Mouse (Mus musculus) layer of hippocampus, postnatal 25 days (tissue): ENCODE results near the gene Dusp1. TPM values are rescaled to one million over a fixed set of nuclear protein-coding genes. Genes with fewer than 3 reads are reported as not detected.

Source experiments
- DNase-seq, 2 experiments: peaks; one replicate each; pipeline ENCODE4 v3.0.0; 2022; ENCODE audit warnings: mixed read lengths in 2 of 2, low spot score in 1 of 2; ENCODE audit errors: extremely low spot score in 1 of 2
- total RNA-seq, 2 experiments: library from RNA; stranded (reverse); gene quantifications; 2 replicates each; pipeline ENCODE4 v1.2.3; 2021

The Dusp1 gene
- total RNA-seq, 2 experiments from 2014 or later = 14.7 to 18.3 TPM

DNA sequence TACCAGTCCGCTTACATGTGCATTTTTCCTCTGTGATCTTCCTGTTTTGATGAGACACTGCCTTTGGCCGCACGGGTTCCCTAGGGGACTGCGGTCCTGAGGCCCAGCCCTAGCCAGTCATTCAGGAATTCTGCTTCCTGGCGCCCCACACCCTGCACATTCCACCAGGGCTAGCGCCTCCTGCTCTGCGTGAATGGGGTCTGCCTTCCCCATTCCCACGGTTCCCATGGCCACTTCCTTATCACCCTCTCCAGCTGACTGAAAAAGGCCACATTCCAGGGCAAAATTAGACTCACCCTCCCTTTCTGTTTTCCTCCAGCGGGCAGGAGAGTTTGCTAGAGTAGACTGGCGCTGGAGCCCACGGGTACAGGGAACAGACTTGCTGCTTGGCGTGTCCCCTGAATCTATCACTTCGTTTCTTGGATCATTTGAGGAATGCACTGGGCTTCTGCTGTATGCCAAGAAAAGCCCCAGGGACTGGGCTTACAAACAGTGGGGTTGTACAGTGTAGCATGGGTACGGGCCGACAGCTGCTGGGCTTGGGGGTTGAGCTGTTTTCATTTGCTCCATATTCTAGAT is 22.7 kb upstream of the Dusp1 start:
- no peak for DNase-seq

DNA sequence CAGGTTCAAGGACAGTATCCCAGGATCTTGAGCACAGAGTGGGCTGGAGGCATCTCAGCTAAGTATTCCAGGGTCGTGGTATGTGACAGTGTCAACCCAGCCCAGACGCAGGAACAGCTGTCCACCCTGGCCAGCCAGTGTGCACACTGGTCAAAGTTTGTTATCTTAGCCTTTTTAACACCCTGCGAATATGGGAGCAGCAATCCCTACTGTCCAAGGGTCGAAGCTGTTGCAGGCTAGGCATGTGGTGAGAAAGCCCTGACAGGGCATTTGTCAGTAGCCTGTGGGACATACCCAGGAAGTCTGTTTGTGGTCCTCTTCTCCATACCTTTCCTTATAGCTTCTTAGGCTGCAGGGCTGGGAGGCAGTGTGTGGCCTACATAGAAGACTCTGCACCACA is 22.1 kb upstream of the Dusp1 start:
- DNase-seq = no peak

DNA sequence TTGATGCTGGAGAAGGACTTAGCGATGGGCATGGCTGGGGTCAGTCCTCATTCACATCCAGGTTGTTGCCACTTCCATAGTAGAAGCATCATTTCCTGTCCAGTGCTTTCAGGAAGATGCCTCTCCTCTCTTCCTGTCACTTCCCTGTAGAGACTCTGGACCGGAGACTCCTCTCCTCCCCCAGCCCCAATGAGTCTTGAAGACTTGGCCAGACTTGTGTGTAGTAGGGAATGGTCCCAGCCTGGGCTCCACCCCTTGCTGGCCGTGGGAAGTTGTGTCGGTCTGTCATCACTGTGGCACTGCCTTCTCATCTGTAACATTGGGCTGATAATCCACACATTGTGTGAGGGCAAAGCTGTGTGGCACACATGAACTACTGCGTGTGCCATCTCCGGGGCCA is 21.7 kb upstream of the Dusp1 start:
- DNase-seq = no peak

DNA sequence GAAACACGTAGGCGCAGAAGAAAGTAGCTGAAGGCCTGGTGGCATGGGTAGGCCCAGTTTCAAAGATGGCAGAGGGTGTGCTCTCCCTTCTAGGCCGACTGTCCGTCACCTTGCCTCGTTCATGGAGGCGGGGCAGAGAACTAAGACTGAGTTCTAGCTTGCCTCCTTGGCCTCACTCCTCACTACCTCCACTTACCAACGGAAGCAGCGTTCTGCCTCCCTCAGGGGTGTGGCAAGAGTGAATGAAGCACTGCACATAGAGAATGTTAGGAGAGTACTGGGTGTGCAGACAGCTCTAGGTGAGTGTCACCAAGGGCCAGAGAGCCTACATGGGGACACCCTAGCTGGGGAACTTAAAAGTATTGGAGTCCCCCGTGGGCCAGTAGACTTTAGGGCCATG is 21.1 kb upstream of the Dusp1 start:
- DNase-seq = no peak

- no peak for DNase-seq
Observed at GRCm38 (mm10) chr17:26582297-26582696, 20.4 kb upstream of the Dusp1 start.

DNA sequence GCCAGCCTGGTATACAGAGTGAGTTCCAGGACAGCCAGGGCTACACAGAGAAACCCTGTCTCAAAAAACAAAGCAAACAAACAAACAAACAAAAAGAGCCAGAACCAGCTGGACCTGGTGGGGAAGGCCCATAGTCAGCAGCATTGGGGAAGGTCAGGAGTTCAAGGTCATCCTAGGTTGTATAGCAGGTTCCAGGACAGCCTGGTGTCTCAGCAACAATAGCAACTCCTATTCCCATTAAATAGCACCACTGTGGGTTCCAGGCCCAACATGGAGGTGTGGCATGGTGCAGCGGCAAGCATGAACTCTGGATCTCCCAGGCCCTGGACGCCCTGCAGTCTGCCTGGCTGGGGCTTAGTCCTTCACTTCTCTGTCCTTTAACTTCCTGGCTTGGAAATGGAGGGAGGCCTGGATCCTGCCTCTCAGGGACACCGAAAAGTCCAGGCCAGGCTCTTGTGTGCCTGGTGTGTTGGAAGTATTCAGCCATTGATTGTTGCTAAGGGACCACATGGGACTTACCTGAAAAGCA is 19.0 kb upstream of the Dusp1 start:
- DNase-seq = no peak

- DNase-seq = no peak
Observed at GRCm38 (mm10) chr17:26579396-26579795, 17.5 kb upstream of the Dusp1 start.

DNA sequence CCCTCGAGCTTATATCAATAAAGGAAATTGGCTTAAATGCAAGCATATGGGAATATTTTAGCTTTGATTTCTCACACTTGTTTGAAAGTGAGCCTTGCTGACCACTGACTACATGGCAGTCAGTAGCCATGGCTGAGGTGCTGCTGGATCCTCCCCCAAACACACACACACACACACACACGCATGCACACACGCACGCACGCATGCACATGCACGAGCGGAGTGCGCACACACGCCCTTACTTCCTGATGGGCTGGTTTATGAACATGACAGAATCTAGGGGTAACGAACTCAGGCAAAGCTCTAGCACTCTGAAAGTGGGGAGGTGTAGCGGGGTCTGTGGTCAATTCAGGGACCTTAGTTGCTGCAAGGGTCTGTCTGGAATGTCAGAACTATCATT is 16.8 kb upstream of the Dusp1 start:
- DNase-seq = no peak

DNA sequence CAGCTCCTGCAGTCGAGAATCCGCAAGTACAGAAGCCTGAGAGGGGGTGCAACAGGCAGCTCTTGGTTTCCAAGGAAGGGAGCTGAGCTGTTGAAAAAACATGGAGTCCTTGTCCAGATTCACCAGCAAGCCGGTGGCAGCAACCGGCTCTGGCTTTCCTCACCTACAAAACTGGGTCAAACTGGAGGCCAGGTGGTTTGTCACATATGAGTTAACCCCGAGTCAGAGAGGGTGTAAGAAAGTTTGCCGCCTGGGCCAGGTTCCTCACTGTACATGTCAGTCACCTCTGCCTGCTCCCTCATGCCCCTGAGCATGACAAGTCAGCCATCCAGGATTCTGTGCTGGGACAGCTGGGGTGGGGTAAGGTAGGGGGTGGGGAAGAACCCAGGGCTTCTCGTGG is 16.2 kb upstream of the Dusp1 start:
- DNase-seq = no peak

GRCm38 (mm10) chr17:26577309-26577708 is 15.4 kb upstream of the Dusp1 start:
- DNase-seq = no peak

GRCm38 (mm10) chr17:26576833-26577232 is 14.9 kb upstream of the Dusp1 start:
- no peak for DNase-seq

- DNase-seq = no peak
Observed at GRCm38 (mm10) chr17:26575786-26576690, 14.1 kb upstream of the Dusp1 start.

GRCm38 (mm10) chr17:26574701-26575100 is 12.8 kb upstream of the Dusp1 start:
- DNase-seq = no peak

DNA sequence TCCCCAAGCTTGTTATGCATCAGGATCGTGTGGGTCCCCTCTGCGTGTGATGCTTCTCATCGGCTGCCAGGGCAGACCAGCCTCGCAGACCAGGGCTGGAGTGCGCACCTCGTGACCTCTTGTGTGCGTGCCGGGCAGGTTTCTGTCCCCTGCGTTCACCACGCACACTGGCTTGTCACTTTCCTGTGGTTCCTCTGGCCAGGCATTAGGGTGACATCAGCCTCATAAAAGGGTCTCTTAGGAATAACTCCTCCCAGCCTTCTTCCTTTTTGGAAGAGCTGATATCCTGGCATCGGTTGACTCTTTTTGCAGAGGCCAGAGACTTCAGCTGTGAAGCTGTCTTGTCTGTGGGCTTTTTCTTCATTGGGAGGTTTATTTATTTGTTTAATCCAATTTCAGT is 12.2 kb upstream of the Dusp1 start:
- no peak for DNase-seq

DNA sequence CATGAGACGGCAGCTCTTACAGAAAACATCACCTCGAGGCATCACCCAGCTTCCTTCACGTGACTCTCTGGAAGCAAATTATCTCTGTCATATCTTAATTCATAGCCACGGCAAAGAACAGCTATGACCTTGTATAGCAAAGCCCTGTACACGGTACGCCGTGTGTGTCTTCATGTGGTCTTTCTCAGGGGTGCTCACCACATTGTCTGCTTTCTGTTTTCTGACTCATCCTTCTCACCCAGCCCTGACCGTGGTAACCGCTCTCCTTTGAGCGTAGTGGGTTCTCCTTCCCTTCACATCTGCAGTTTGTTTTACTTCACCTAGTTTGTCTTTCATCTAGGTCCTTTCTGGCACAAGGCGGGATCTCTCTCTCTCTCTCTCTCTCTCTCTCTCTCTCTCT is 10.3 kb upstream of the Dusp1 start:
- no peak for DNase-seq

- DNase-seq = no peak
Observed at GRCm38 (mm10) chr17:26571377-26571776, 9.4 kb upstream of the Dusp1 start.

DNA sequence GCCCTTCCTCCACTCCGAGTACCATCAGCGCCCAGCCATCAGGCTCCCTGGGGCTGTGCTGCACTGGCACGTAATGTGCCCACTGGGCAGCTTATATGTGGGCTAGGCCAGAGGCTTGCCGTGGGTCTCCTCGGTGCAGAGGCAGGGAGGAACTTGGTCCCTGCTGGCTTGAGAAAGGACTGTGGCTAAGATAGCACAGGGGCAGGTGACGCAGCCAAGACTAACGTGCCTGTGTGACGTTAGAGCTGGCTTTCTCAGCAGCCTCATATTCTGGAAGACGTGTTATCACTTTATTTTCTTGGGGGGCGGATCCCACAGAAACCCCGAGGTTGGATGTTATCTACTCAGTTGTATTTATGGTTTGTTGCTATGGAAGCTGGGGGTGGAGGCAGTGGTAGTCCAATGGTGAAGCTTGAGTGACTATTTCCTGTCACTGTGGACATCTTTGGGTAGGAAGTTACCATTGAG is 8.8 kb upstream of the Dusp1 start:
- DNase-seq = no peak

- DNase-seq = no peak
Observed at GRCm38 (mm10) chr17:26569594-26570350, 7.8 kb upstream of the Dusp1 start.

DNA sequence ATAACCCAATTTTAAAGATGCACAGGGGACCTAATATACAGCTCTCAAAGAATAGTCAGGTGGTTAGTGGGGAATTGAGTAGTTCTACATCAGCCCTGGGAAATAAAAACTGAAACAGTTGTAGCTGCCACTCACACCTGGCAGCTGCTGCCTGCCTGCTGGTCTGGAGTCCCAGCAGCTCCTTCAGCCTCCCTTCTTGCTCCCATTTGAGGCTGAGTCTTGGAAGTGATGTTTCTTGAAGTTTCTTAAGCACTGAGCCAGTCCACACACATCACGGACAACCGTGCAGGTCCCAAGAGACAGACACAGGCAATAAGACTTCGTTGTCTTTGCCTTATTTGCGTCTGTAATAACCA is 5.9 kb upstream of the Dusp1 start:
- DNase-seq = no peak

DNA sequence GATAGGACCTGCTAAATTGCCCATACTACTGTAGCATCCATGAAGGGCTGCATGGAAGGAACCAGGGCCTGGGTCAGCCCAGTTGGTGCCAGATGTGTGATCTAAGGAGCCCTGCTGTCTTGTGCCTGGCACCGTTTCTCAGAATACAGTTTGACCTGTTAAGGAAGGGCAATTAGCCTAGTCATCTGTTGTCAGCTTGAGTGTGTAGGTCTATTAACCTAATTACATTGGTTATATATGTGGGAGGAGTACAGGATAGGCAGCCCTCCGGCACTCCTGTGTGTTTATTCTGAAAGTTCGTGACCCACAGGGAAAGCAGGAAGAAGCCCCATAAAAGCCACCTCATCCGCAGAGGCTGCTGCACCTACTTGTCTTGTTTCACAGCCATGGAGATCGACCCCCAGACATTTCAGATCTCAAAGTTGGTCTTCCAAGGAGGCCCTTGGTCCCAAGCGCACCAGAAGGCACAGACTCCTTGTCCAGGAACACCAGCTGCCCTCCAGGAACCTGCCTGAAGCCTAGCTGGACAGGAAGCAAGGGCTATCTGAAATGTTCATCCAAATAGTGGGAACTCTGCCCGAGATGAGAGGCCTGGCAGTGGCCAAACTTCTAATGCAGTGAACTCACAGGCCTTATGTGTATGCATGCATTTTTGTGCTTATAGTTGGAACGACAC is 5.4 kb upstream of the Dusp1 start:
- DNase-seq = no peak

DNA sequence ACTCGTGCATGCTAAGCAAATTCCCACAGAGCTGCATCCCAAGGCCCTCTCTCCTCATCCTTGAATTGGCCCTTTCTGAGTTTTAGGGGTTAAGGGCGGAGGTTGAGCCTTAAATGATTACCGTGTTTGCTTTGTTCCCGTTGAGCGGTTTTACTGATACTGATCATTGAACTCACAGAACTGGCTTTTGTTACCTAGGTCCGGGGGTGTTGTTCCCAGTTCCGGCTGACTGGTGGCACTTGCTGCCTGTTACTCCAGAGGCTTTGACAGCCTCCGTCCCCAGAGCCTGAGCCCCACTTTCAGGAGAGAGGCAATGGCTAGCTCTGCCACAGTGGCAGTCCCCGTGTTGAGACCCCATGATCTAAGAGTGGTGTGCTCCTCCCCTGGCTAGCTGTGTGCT is 2.5 kb upstream of the Dusp1 start:
- DNase-seq = no peak
